Mouse (Mus musculus) hindbrain, embryonic 15.5 days (tissue): Measurements from ENCODE around the gene Lrch1. TPM values are rescaled to one million over a fixed set of nuclear protein-coding genes. Genes with fewer than 3 reads are reported as not detected.
A peak's percentile ranks its signal among the peaks of the same experiment; 100 is the strongest.

Source experiments
- ATAC-seq: fragments of 200-750 bp; cut with Nextera tagmentation; 2 replicates; pipeline ENCODE4 v1.8.0; 2017; ENCODE audit warnings: low read depth, moderate number of reproducible peaks, moderate TSS enrichment; ENCODE audit not compliant: low FRiP score
- H3K27ac ChIP-seq: fragments of 300-500 bp; sonication (generic); replicated peaks from 2 replicates; pipeline ENCODE4 v1.5.1; 2015; ENCODE audit warnings: mild to moderate bottlenecking, inconsistent platforms
- H3K27me3 ChIP-seq: fragments of 300-500 bp; sonication (generic); 2 replicates; pipeline ENCODE4 v1.6.1; 2015; ENCODE audit warnings: control low read depth, inconsistent platforms
- H3K36me3 ChIP-seq: fragments of 300-500 bp; sonication (generic); 2 replicates; pipeline ENCODE4 v1.6.1; 2015; ENCODE audit warnings: control low read depth, inconsistent platforms
- H3K4me1 ChIP-seq: fragments of 300-500 bp; sonication (generic); replicated peaks from 2 replicates; pipeline ENCODE4 v1.6.1; 2015; ENCODE audit warnings: control low read depth, inconsistent platforms
- H3K4me2 ChIP-seq: fragments of 300-500 bp; sonication (generic); 2 replicates; pipeline ENCODE4 v1.6.1; 2015; ENCODE audit warnings: moderate library complexity, mild to moderate bottlenecking, inconsistent platforms
- H3K4me3 ChIP-seq: fragments of 300-500 bp; sonication (generic); 2 replicates; pipeline ENCODE4 v1.5.1; 2015; ENCODE audit warnings: mild to moderate bottlenecking, inconsistent platforms
- H3K9ac ChIP-seq: fragments of 300-500 bp; sonication (generic); 2 replicates; pipeline ENCODE4 v1.6.1; 2015; ENCODE audit warnings: inconsistent platforms
- H3K9me3 ChIP-seq: fragments of 300-500 bp; sonication (generic); 2 replicates; pipeline ENCODE4 v1.6.1; 2016; ENCODE audit warnings: control low read depth, inconsistent platforms
- WGBS: fragments of 180-500 bp; shearing (Covaris S2); methylation state at CpG from one replicate; pipeline ENCODE4 v1.1.7; 2015; 5-methylcytosine and 5-hydroxymethylcytosine counted together
- polyA plus RNA-seq: library from polyadenylated mRNA; unstranded; fragments of >200 nt; fragmentation: Nextera tagmentation; extraction: Ambion mirVana; gene quantifications from 2 replicates; pipeline ENCODE4 v1.2.1, GENCODE M21; 2015

Lrch1 gene
- polyA plus RNA-seq, 1 experiment from 2014 or later: 20.2 TPM

DNA sequence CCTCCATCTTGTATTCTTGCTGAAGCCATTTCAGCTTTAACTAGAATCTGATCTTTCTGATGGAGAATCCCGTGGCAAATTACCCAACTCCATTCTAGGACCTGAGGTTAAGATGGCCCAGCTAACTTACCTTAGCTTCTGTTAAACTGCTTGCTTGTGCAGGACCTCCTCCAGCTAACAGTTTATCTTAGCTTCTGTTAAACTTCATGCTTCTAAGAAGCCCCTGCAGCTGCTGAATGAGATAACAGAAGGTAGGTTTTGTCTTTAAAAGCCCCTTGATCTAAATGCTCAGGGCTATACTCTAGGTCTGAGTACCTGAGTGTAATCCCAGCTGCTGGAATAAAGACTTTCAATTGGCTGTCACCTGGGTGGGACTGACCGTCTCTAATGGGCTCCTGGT is 17.9 kb downstream of the Lrch1 start:
- Histone ChIP-seq H3K4me1 (peaks cover 15% of the 10 kb centered on the region), H3K4me3 (no peak overlapping the region), H3K4me2 (no peak overlapping the region), H3K9ac (no peak overlapping the region), H3K9me3 (no peaks in the 10 kb centered on the region), H3K36me3 (no peaks in the 10 kb centered on the region), H3K27ac (no peak overlapping the region), H3K27me3 (no peaks in the 10 kb centered on the region)
- no peak for ATAC-seq
- 84% methylated on average over 2 of the region's 2 CpGs for WGBS

DNA sequence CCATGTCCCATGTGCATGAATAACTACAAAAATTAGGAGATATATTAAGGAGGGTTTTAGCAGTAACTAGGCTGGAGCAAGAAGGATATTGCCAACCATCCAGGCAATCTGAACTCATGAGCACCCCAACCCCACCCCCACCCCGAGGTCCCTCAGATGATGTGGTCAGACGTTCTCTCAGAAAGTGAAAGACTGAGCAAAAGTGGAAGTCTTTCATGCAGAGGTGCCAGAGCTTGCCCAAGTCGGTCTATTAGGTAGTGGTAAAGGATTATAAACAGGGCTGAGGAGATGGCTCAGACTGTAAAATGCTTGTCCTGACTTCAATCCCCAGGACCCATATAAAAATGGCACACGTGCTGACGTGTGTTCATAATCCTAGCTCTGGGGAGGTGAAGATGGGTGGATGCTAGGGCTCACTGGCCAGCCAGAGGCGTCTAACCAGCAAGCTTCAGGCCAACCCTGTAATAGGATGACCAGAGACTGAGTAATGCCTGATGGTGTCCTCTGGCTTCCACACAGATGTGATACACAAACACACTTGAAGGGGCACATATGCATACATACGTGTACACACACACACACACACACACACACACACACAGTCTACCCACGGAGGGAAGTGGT is 18.8 kb downstream of the Lrch1 start:
- Histone ChIP-seq H3K27ac (no peak overlapping the region), H3K27me3 (no peaks in the 10 kb centered on the region), H3K4me3 (no peak overlapping the region), H3K36me3 (no peaks in the 10 kb centered on the region), H3K9me3 (no peaks in the 10 kb centered on the region), H3K4me2 (no peak overlapping the region), H3K4me1 (peaks cover 15% of the 10 kb centered on the region), H3K9ac (no peak overlapping the region)
- WGBS: 92% methylated on average over 8 of the region's 8 CpGs
- ATAC-seq: no peak

DNA sequence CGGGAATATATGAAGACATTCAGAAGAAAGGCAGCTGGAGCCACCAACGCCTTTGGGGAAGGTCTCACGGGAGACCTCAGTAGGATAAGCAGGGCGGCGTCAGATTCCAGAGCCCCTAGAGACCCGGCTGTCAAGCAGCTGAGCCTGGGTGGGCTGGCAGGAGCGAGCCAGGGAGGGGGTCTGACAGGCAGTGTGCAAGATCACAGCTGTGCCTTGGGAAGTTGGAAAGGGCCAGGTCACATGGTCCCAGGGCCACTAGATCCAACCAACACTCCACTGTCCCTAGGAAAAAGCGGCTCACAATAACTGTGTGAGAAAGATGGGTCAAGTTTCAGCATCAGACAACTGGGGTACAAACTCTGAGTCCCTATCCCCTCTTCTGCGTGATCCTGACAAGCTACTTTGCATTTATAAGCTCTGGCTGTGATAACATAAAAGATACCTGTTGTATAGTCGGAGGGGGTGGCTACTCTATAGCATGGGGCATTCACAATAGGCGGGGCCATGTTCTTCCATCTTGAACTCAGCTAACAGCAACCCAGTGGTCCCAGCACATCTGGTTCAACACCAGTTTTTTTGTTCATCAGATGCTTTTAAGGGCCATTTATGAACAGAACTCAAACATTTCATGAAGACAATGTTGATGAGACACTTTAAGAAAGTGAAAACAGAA is 20.6 kb downstream of the Lrch1 start:
- Histone ChIP-seq H3K4me2 (no peak overlapping the region), H3K4me3 (no peak overlapping the region), H3K9ac (no peak overlapping the region), H3K36me3 (no peaks in the 10 kb centered on the region), H3K4me1 (peaks cover 15% of the 10 kb centered on the region), H3K9me3 (no peaks in the 10 kb centered on the region), H3K27ac (no peak overlapping the region), H3K27me3 (no peaks in the 10 kb centered on the region)
- ATAC-seq: peak; percentile 60; the same call in 1 of the 2 replicates
- WGBS: 43% methylated on average over 11 of the region's 11 CpGs

DNA sequence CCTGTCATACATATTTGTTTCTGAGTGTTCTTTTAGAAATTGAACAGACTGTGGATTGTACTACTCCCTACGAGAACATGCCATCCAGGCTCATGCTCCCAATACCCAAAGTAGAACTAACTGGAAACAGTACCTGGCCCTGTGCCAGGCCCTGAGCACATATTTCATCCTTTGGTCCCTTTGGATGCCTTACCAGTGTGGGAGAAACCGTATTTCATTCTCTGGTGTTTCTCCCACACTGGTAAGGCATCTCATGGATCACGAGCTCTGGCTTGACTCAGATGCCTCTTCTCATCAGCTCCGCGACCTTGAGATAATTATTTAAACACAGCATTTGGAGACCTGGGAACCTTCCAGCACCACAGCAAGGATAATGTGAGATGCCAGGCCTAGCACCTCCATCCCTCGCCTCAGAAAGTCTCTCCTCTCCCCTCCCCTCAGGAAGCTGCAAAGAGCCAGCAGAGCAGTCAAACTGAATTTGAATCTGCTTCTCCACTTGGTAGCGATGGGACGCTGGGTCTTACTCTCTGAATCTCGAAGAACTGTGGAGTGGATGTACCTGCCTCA is 21.6 kb downstream of the Lrch1 start:
- no peak overlapping the region for H3K4me3 ChIP-seq
- ATAC-seq: no peak
- no peaks in the 10 kb centered on the region for H3K9me3 ChIP-seq
- no peak overlapping the region for H3K9ac ChIP-seq
- no peaks in the 10 kb centered on the region for H3K36me3 ChIP-seq
- no peaks in the 10 kb centered on the region for H3K27me3 ChIP-seq
- no peak overlapping the region for H3K4me2 ChIP-seq
- WGBS: 77% methylated on average over 9 of the region's 9 CpGs
- H3K4me1 ChIP-seq: peaks cover 15% of the 10 kb centered on the region
- no peak overlapping the region for H3K27ac ChIP-seq

DNA sequence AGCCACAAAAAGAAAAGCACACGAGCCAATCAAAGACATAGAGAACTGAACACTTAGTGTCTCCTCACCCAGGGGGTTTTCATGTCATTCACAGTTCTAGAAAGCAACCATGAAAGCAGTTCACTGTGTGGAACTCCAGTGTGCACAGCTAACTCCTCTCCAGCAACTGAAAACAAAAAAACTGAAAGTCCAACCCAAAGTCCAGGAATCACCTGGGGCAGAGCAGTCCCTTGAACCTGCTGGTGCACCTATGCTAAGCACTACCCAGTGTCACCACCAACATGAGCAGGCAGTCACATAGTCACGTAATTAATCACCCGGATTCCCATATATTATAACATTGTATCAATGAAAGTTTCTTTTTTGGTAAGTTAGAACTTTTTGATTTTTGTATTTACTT is 23.2 kb downstream of the Lrch1 start:
- 85% methylated on average over 3 of the region's 3 CpGs for WGBS
- Histone ChIP-seq H3K27me3 (no peaks in the 10 kb centered on the region), H3K4me1 (peaks cover 15% of the 10 kb centered on the region), H3K4me2 (no peak overlapping the region), H3K9ac (no peak overlapping the region), H3K36me3 (no peaks in the 10 kb centered on the region), H3K4me3 (no peak overlapping the region), H3K9me3 (no peaks in the 10 kb centered on the region), H3K27ac (no peak overlapping the region)
- no peak for ATAC-seq

- no peak overlapping the region for H3K9ac ChIP-seq
- no peak overlapping the region for H3K27ac ChIP-seq
- H3K27me3 ChIP-seq: no peaks in the 10 kb centered on the region
- 84% methylated on average over 2 of the region's 2 CpGs for WGBS
- no peak overlapping the region for H3K4me3 ChIP-seq
- no peaks in the 10 kb centered on the region for H3K36me3 ChIP-seq
- no peak for ATAC-seq
- H3K4me1 ChIP-seq: peaks cover 15% of the 10 kb centered on the region
- no peaks in the 10 kb centered on the region for H3K9me3 ChIP-seq
- no peak overlapping the region for H3K4me2 ChIP-seq
Measured at GRCm38 (mm10) chr14:74924031-74924430, 23.6 kb downstream of the Lrch1 start.

DNA sequence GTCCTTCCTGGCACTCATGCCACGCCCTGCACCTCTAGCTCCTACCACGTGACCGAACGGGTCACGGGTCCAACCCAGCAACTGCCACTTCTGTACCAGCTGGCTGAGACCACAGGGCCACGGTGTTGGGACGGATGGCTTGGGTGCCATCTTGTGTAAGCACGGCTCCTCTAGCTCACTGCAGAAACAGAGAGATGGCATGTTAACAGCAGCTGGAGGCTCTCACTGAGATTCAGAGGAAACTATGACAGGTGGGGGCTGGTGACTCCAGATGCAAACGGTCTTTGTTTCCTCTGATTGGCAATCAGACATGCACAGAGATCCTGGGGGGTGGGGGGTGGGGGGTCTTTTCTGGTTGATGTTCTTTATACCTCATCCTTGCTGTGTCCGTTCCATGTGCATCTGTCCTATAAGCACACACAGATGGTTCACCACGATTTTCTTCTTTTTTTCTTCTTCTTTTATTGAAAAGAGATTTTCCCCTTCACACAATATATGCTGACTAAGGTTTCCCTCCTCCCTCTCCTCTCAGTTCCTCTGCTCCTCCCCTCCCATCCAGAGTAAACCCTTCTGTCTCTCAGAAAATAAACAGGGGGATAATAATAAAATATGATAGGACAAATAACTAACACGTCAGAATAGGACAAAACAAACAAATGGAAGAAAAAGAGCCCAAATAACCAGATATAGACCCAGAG is 25.5 kb downstream of the Lrch1 start:
- Histone ChIP-seq H3K36me3 (no peaks in the 10 kb centered on the region), H3K4me3 (no peak overlapping the region), H3K27ac (no peak overlapping the region), H3K9ac (no peak overlapping the region), H3K4me1 (peaks cover 15% of the 10 kb centered on the region), H3K4me2 (no peak overlapping the region), H3K9me3 (no peaks in the 10 kb centered on the region), H3K27me3 (no peaks in the 10 kb centered on the region)
- 77% methylated on average over 12 of the region's 12 CpGs for WGBS
- ATAC-seq: peak; percentile 44; the same call in 1 of the 2 replicates

GRCm38 (mm10) chr14:74921471-74921870 is 26.2 kb downstream of the Lrch1 start:
- ATAC-seq: no peak
- Histone ChIP-seq H3K36me3 (no peaks in the 10 kb centered on the region), H3K4me2 (no peak overlapping the region), H3K4me1 (peaks cover 10% of the 10 kb centered on the region), H3K9me3 (no peaks in the 10 kb centered on the region), H3K9ac (no peak overlapping the region), H3K27me3 (no peaks in the 10 kb centered on the region), H3K4me3 (no peak overlapping the region), H3K27ac (no peak overlapping the region)
- WGBS: 89% methylated on average over 9 of the region's 9 CpGs

DNA sequence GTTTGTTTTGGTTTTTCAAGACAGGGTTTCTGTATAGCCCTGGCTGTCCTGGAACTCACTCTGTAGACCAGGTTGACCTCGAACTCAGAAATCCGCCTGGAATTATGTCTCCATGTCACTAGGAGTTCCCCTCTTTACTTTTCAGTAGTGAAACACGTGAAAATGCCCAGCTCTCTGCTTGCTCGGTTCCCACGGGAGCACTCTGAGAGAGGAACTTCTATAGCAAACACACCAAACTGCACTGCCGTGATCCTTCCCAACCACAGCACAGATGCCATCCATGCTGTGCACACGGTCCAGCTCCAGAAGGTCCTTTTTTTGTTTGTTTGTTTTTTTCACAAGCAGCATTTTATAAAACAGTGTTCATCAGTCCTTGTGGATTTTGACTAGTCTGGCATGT is 28.5 kb downstream of the Lrch1 start:
- Histone ChIP-seq H3K4me2 (no peak overlapping the region), H3K36me3 (no peaks in the 10 kb centered on the region), H3K27me3 (no peaks in the 10 kb centered on the region), H3K27ac (no peak overlapping the region), H3K9ac (no peak overlapping the region), H3K9me3 (no peaks in the 10 kb centered on the region), H3K4me1 (peaks cover 24% of the 10 kb centered on the region), H3K4me3 (no peak overlapping the region)
- WGBS: 81% methylated on average over 7 of the region's 7 CpGs
- no peak for ATAC-seq

GRCm38 (mm10) chr14:74918521-74919103 is 29.1 kb downstream of the Lrch1 start:
- Histone ChIP-seq H3K4me1 (peaks cover 29% of the 10 kb centered on the region), H3K4me3 (no peak overlapping the region), H3K9ac (no peak overlapping the region), H3K27me3 (no peaks in the 10 kb centered on the region), H3K36me3 (no peaks in the 10 kb centered on the region), H3K27ac (no peak overlapping the region), H3K9me3 (no peaks in the 10 kb centered on the region), H3K4me2 (no peak overlapping the region)
- no peak for ATAC-seq
- WGBS: 94% methylated on average over 5 of the region's 5 CpGs

- Histone ChIP-seq H3K4me1 (peaks cover 33% of the 10 kb centered on the region), H3K9me3 (no peaks in the 10 kb centered on the region), H3K4me2 (no peak overlapping the region), H3K9ac (no peak overlapping the region), H3K4me3 (no peak overlapping the region), H3K36me3 (no peaks in the 10 kb centered on the region), H3K27me3 (no peaks in the 10 kb centered on the region), H3K27ac (no peak overlapping the region)
- no peak for ATAC-seq
- WGBS: 93% methylated on average over 5 of the region's 5 CpGs
Measured at GRCm38 (mm10) chr14:74917504-74918124, 30.1 kb downstream of the Lrch1 start.
